Mouse (Mus musculus) stomach, embryonic 15.5 days (tissue): Measurements from ENCODE around the gene AI661453. TPM values are rescaled to one million over a fixed set of nuclear protein-coding genes. Genes with fewer than 3 reads are reported as not detected.

ENCODE experiments used
- ATAC-seq: fragments of 200-750 bp; cut with Nextera tagmentation; 2 replicates; pipeline ENCODE4 v1.8.0; 2017; ENCODE audit warnings: low read depth, moderate number of reproducible peaks, moderate TSS enrichment; ENCODE audit not compliant: insufficient read depth, low FRiP score
- H3K27ac ChIP-seq: fragments of 300-500 bp; sonication (generic); 2 replicates; pipeline ENCODE4 v1.5.1; 2015; ENCODE audit warnings: mild to moderate bottlenecking, inconsistent platforms
- H3K27me3 ChIP-seq: fragments of 300-500 bp; sonication (generic); replicated peaks from 2 replicates; pipeline ENCODE4 v1.6.1; 2015; ENCODE audit warnings: inconsistent platforms
- H3K36me3 ChIP-seq: fragments of 300-500 bp; sonication (generic); 2 replicates; pipeline ENCODE4 v1.6.1; 2015; ENCODE audit warnings: inconsistent platforms
- H3K4me1 ChIP-seq: fragments of 300-500 bp; sonication (generic); 2 replicates; pipeline ENCODE4 v1.6.1; 2015; ENCODE audit warnings: inconsistent platforms
- H3K4me2 ChIP-seq: fragments of 300-500 bp; sonication (generic); 2 replicates; pipeline ENCODE4 v1.6.1; 2015; ENCODE audit warnings: mild to moderate bottlenecking, inconsistent platforms
- H3K4me3 ChIP-seq: fragments of 300-500 bp; sonication (generic); replicated peaks from 2 replicates; pipeline ENCODE4 v1.5.1; 2015; ENCODE audit warnings: inconsistent platforms
- H3K9ac ChIP-seq: fragments of 300-500 bp; sonication (generic); 2 replicates; pipeline ENCODE4 v1.6.1; 2015; ENCODE audit warnings: inconsistent platforms
- H3K9me3 ChIP-seq: fragments of 300-500 bp; sonication (generic); 2 replicates; pipeline ENCODE4 v1.6.1; 2016; ENCODE audit warnings: inconsistent platforms
- WGBS: fragments of 180-500 bp; shearing (Covaris S2); methylation state at CpG from one replicate; pipeline ENCODE4 v1.1.7; 2015; 5-methylcytosine and 5-hydroxymethylcytosine counted together
- polyA plus RNA-seq: library from polyadenylated mRNA; unstranded; fragments of >200 nt; fragmentation: Nextera tagmentation; extraction: Ambion mirVana; gene quantifications from 2 replicates; pipeline ENCODE4 v1.2.1, GENCODE M21; 2015

The AI661453 gene
- polyA plus RNA-seq, 1 experiment from 2014 or later, result 3.5 TPM

DNA sequence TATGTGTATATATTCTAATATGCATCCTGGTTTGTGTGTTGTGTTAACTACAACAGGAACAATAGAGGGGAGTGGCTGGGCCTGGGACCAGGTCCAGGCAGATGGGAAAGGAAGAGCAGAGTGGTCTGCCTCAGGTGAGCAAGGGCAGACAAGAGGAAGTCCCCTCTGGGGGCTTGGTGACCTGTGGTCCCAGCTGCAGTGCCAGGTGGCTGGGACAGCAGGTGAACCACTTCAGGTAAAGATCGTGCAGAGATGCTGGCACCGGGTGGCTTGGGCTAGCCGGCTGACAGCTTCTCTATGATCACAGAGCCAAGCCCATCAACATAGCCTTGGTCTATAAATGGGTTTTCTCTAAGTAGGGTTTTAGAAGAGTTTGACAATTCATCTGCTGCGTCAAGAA lies 33.7 kb downstream of the AI661453 start:
- ATAC-seq, result no peak
- WGBS, result 72% methylated on average over 4 of the region's 4 CpGs
- H3K27ac ChIP-seq, result no peak overlapping the region
- no peak overlapping the region for H3K4me3 ChIP-seq
- H3K36me3 ChIP-seq, result no peaks in the 10 kb centered on the region
- no peak overlapping the region for H3K4me2 ChIP-seq
- peaks cover 41% of the 10 kb centered on the region for H3K4me1 ChIP-seq
- H3K9me3 ChIP-seq, result no peaks in the 10 kb centered on the region
- H3K9ac ChIP-seq, result no peak overlapping the region
- H3K27me3 ChIP-seq, result no peaks in the 10 kb centered on the region; the same call in 1 of the 2 replicates

DNA sequence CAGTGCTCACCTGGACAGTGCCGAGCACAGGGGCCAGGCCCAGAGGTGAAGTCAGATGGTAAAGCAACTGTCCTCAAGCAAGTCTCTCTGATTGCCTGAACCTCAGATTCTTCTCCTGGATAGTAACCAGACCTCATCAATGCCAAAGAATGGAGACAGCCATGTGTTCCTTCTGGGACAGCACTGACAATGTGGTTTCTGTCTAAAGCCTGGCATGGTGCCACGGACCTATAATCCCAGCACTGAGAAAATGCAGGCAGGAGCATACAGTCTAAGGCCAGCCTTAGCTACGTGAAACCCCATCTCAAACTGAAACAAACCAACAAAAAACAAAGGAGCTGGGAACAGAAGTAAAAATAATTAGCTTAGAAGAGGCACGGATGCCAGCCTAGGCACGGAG lies 34.3 kb downstream of the AI661453 start:
- H3K36me3 ChIP-seq, result no peaks in the 10 kb centered on the region
- H3K9ac ChIP-seq, result no peak overlapping the region
- peak overlapping the region; percentile 59; the same call in 1 of the 2 replicates for H3K27ac ChIP-seq
- WGBS, result 48% methylated on average over 5 of the region's 5 CpGs
- no peak for ATAC-seq
- H3K4me3 ChIP-seq, result no peak overlapping the region
- H3K4me1 ChIP-seq, result peaks cover 41% of the 10 kb centered on the region
- H3K9me3 ChIP-seq, result no peaks in the 10 kb centered on the region
- 0 out of 2 replicates have a peak overlapping the region, but pooled peaks have one; percentile 8 for H3K4me2 ChIP-seq
- no peaks in the 10 kb centered on the region; the same call in 1 of the 2 replicates for H3K27me3 ChIP-seq

DNA sequence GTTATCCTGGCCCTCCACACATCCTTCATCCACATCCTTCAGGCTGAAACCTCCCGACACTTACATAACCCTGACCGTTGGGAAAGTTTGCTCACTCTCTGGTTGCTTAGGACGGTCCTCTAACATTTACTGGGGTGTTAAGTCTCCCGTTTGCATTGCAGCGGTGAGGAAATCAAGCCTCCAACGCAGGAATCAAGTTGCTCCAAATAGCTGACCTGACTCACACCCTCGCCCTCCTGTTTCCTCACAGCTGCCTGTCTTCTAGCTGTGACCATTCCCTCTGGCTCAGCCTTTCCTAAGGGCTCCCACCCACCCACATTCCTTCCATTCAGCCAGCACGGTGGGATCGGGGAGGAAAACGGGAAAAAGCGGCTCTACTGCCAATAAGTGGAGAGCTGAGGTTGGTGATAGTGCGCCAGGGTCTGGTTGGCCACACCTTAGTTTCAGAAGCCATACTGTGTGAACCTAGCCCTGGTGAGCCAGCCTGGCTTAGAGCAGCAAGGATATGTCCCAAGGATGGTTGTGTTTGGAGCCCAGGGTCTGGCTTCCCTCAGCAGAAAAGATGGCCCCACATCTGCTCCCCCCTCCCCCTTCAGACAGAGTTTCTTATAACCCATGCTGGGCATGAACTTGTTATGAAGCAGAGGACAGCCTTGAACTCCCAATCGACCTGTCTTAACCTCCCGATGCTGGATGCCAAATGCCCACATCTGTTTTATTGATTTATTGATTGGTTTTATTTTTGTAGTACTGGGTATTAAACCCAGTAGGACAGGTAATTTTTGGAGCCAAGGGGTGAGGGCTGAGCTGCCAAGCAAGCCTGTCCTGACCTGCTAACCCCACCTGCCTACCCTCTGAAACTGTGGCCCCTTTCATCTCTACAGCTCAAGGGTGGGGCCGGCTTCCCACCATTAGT lies 36.3 kb downstream of the AI661453 start:
- ATAC-seq, result no peak
- Histone ChIP-seq H3K4me3 (no peak overlapping the region), H3K4me1 (peaks cover 28% of the 10 kb centered on the region), H3K27me3 (no peaks in the 10 kb centered on the region), H3K9me3 (no peaks in the 10 kb centered on the region), H3K9ac (no peak overlapping the region), H3K4me2 (no peak overlapping the region), H3K36me3 (no peaks in the 10 kb centered on the region), H3K27ac (peak overlapping the region; percentile 74)
- 27% methylated on average over 15 of the region's 15 CpGs for WGBS

DNA sequence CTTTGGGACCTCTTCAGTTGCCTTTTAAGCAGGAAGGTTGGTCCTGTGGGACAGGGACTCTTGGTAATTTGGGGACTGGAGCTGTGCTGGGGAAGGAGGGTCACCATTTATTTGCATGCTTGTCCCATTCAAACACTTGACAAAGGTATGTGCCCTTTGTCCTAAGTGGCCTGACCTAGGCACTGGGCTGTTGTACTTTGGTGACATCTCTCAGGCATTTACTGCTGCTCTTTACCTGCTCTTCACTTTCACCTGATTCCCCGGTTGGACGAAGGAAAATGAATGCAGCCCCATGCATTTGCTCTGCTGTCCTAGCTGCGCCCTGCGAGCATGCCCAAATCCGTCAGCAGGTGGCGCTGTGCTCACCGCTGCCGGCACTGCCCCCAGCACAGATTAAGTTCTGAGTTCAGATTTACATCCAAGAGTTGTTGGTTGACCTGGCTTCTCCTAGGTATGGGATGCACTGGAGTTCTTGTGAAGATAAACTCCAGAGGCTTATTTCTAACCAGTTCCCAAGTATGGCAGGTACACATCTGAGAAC lies 37.1 kb downstream of the AI661453 start:
- H3K4me2 ChIP-seq, result no peak overlapping the region
- no peak for ATAC-seq
- H3K4me1 ChIP-seq, result peaks cover 27% of the 10 kb centered on the region
- no peak overlapping the region for H3K4me3 ChIP-seq
- no peak overlapping the region for H3K9ac ChIP-seq
- H3K36me3 ChIP-seq, result no peaks in the 10 kb centered on the region
- no peaks in the 10 kb centered on the region for H3K27me3 ChIP-seq
- WGBS, result 16% methylated on average over 8 of the region's 8 CpGs
- H3K27ac ChIP-seq, result peak overlapping the region; percentile 13; the same call in 1 of the 2 replicates
- no peaks in the 10 kb centered on the region for H3K9me3 ChIP-seq

DNA sequence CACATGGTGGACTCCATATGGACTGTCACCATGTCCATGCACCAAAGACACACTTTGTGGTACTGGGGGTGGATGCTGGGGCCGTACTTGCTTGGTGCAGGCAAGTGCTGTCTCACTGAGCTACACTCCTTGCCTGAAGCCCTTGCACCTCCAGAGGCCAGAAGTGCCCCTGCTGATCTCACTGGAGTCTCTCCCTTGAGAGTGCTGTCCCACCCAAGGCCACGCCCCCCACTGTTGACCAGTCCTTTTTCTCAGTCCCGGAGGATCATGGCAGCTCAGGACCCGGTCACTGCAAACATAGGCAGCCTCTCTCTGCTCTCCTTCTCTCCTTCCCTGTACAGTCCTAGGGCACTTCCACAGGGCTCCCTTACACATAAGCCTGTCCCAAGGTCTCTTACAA lies 37.8 kb downstream of the AI661453 start:
- Histone ChIP-seq H3K9me3 (no peaks in the 10 kb centered on the region), H3K4me1 (peaks cover 27% of the 10 kb centered on the region), H3K9ac (no peak overlapping the region), H3K27me3 (no peaks in the 10 kb centered on the region), H3K4me2 (no peak overlapping the region), H3K27ac (no peak overlapping the region), H3K4me3 (no peak overlapping the region), H3K36me3 (no peaks in the 10 kb centered on the region)
- ATAC-seq, result no peak
- WGBS, result 62% methylated on average over 4 of the region's 4 CpGs

DNA sequence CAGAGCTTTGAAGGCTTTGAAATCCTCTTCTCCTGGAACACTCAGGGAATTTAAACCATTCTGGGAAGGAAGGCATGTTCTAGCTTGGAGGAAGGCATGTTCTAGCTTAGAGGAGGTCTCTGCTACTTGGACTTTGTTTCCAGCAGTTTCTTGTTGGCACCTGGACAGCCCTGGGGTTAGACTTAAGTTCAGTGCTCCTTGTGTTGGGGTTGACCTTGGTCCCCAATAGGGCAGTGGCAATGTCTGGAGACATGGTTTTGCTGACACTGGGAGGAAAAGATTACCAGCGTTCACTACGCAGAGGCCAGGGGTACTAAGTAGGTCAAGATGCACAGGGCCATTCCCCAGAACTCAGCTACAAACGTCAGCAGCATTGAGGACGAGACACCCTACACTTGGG lies 38.8 kb downstream of the AI661453 start:
- H3K36me3 ChIP-seq, result no peaks in the 10 kb centered on the region
- H3K9me3 ChIP-seq, result no peaks in the 10 kb centered on the region
- no peak for ATAC-seq
- H3K27ac ChIP-seq, result no peak overlapping the region
- peaks cover 20% of the 10 kb centered on the region for H3K4me1 ChIP-seq
- 82% methylated on average over 4 of the region's 4 CpGs for WGBS
- no peak overlapping the region for H3K4me3 ChIP-seq
- H3K9ac ChIP-seq, result no peak overlapping the region
- H3K27me3 ChIP-seq, result no peaks in the 10 kb centered on the region
- no peak overlapping the region for H3K4me2 ChIP-seq

DNA sequence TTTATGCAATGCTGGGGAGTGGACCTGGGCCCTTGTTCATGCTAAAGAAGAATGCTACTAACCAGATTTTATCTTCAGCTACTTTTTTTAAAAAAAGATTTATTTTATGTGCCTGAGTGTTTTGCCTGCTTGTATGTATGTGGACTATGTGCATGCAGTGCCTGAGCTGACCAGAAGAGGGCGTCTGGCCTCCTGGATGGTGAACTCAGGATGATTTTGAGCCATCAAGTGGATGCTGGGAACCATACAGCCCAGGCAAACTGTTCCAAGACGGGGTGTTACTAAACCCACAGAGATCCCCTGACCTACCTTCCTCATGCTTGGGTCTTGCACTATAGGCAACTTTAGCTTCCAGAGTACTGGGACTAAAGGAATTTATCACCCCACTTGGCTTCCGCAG lies 39.3 kb downstream of the AI661453 start:
- no peak overlapping the region for H3K4me2 ChIP-seq
- peaks cover 17% of the 10 kb centered on the region for H3K4me1 ChIP-seq
- H3K27ac ChIP-seq, result no peak overlapping the region
- no peak overlapping the region for H3K4me3 ChIP-seq
- H3K36me3 ChIP-seq, result no peaks in the 10 kb centered on the region
- no peaks in the 10 kb centered on the region for H3K27me3 ChIP-seq
- H3K9me3 ChIP-seq, result no peaks in the 10 kb centered on the region
- 65% methylated on average over 3 of the region's 3 CpGs for WGBS
- ATAC-seq, result no peak
- no peak overlapping the region for H3K9ac ChIP-seq

DNA sequence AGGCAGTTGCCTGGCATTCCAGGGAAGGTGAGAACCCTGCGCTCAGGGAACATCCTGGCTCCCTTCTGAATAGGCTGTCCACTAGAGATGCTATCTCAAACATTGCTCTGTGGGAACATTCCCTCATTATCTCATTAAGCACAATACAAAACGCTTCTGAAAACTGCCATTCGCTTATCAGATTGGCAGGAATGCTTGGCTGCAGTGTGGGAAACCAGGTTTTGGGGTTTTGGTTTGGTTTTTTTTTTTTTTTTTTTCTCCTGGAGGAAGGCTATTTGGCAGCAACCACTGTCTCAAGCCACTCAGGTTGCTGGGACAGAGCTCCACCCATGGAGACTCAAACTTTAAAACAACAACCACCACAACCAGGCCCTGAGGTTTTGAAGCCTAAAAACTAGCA lies 43.5 kb downstream of the AI661453 start:
- H3K4me3 ChIP-seq, result no peak overlapping the region
- WGBS, result 49% methylated on average over 3 of the region's 3 CpGs
- H3K27me3 ChIP-seq, result no peaks in the 10 kb centered on the region
- no peaks in the 10 kb centered on the region for H3K9me3 ChIP-seq
- H3K27ac ChIP-seq, result no peak overlapping the region
- H3K36me3 ChIP-seq, result no peaks in the 10 kb centered on the region
- H3K4me2 ChIP-seq, result no peak overlapping the region
- no peak overlapping the region for H3K9ac ChIP-seq
- ATAC-seq, result no peak
- peaks cover 10% of the 10 kb centered on the region for H3K4me1 ChIP-seq

DNA sequence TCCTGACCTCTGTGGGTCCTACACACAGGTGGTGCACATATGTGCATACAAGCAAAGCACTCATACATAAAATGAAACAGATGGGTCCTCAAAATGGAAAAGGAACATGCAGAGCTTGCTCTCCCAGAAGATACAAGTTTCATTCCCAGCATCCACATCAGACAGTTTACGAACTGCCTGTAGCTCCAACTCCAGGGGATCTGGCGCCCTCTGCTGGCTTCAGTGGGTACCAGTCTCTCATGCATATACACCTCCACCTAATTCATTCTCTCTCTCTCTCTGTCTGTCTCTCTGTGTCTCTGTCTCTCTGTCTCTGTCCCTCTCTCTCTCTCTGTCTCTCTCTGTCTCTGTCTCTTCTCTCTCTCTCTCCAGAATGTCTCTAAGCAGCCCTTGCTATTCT lies 46.0 kb downstream of the AI661453 start:
- ATAC-seq, result no peak

DNA sequence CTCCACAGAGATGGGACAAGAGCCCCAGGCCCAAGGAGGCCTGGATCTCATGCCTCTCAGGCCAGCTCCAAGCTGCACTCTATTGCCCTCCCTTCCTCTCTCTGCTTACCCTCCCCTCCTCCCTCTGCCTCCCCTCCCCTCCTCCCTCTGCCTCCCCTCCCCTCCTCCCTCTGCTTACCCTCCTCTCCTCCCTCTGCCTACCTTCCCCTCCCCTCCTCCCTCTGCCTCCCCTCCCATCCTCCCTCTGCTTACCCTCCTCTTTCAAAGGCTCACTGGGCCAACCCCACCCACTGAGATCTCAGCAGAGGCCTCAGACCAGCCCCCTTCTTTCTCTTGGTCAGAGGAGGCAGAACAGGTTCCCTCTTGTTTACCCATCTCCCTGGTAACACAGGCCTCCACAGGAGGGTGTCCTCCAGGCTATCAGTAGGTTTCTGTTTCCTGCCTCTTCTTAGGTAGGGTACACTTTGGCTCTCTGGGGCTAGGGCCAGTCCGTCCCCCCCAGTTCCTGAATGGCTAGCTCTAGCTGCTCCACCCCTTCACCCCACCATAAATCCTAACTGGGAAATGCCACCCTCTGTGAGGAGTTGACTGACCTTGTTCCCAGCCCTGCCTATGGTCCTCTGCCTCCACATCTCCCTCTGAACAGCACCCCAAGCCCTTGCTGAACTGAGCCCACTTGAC lies 48.0 kb downstream of the AI661453 start:
- 20% methylated on average over 1 of the region's 1 CpGs for WGBS
- no peaks in the 10 kb centered on the region for H3K27me3 ChIP-seq
- H3K27ac ChIP-seq, result peak overlapping the region; percentile 87
- 0 out of 2 replicates have a peak overlapping the region, but pooled peaks have one; percentile 19 for H3K4me2 ChIP-seq
- H3K4me1 ChIP-seq, result peaks cover 25% of the 10 kb centered on the region
- H3K9me3 ChIP-seq, result no peaks in the 10 kb centered on the region
- no peak overlapping the region for H3K9ac ChIP-seq
- no peak overlapping the region for H3K4me3 ChIP-seq
- peaks cover 11% of the 10 kb centered on the region for H3K36me3 ChIP-seq
- peak; percentile 91 for ATAC-seq

More for the DNA sequence above, 46.0 kb downstream of the AI661453 start:
- no peaks in the 10 kb centered on the region for H3K9me3 ChIP-seq
- no peaks in the 10 kb centered on the region for H3K36me3 ChIP-seq
- peaks cover 25% of the 10 kb centered on the region for H3K4me1 ChIP-seq
- H3K9ac ChIP-seq, result no peak overlapping the region
- H3K4me3 ChIP-seq, result no peak overlapping the region
- 54% methylated on average over 2 of the region's 2 CpGs for WGBS
- H3K27ac ChIP-seq, result no peak overlapping the region
- H3K27me3 ChIP-seq, result no peaks in the 10 kb centered on the region
- H3K4me2 ChIP-seq, result no peak overlapping the region

DNA sequence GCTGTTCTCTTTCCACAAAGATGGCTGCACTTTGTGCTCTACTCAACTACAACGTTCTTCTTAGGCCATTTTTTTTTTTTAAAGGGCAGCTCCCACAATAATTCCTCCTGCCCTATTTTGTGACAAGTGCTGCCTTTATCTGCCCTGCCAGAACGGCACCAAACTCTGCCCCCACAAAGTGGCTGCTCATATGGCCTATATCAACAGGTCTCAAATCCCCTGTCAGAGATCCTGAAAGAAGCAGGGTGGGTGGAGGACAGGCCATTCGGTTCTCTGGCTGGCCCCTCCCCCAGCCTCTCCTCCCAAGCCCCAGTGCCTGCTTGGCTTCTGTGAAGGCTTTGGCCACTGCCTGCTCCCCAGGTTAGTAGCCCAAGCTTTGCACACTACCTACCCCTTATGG lies 48.6 kb downstream of the AI661453 start:
- Histone ChIP-seq H3K27me3 (no peaks in the 10 kb centered on the region), H3K36me3 (peaks cover 17% of the 10 kb centered on the region), H3K27ac (peak overlapping the region; percentile 87), H3K9ac (no peak overlapping the region), H3K4me2 (0 out of 2 replicates have a peak overlapping the region, but pooled peaks have one; percentile 19), H3K4me1 (peaks cover 25% of the 10 kb centered on the region), H3K4me3 (no peak overlapping the region), H3K9me3 (no peaks in the 10 kb centered on the region)
- no peak for ATAC-seq
- WGBS, result 6% methylated on average over 3 of the region's 3 CpGs

DNA sequence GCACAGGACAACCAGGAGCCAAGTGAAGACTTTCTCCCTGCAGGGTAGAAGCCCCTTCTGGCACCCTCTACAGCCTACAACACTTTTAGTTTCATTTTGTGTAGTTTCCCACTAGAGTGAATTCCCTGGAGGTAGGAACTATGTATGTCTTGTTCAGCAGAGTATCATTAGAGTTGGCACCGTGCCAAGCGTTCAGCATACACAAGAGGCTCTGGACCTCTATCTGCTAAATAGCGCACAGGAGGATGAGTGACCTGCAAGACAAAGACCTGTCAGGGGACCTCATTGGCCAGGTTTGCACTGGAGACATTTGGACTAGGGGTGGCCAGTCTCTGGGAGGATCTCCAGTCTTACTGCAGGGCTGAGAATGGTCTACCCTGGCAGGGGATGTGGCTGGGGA lies 49.4 kb downstream of the AI661453 start:
- Histone ChIP-seq H3K27ac (peak overlapping the region; percentile 87), H3K4me1 (peaks cover 25% of the 10 kb centered on the region), H3K27me3 (no peaks in the 10 kb centered on the region), H3K9ac (no peak overlapping the region), H3K36me3 (peaks cover 25% of the 10 kb centered on the region), H3K4me2 (no peak overlapping the region), H3K4me3 (no peak overlapping the region), H3K9me3 (no peaks in the 10 kb centered on the region)
- WGBS, result 73% methylated on average over 3 of the region's 3 CpGs
- no peak for ATAC-seq
